Mouse (Mus musculus) embryo, embryonic 10.5 days (tissue): ENCODE data around the gene Dcst1.

Experiments used
- DNase-seq: peaks from one replicate; pipeline ENCODE4 v3.0.0-alpha.2; 2015; ENCODE audit warnings: low spot score

The Dcst1 gene

DNA sequence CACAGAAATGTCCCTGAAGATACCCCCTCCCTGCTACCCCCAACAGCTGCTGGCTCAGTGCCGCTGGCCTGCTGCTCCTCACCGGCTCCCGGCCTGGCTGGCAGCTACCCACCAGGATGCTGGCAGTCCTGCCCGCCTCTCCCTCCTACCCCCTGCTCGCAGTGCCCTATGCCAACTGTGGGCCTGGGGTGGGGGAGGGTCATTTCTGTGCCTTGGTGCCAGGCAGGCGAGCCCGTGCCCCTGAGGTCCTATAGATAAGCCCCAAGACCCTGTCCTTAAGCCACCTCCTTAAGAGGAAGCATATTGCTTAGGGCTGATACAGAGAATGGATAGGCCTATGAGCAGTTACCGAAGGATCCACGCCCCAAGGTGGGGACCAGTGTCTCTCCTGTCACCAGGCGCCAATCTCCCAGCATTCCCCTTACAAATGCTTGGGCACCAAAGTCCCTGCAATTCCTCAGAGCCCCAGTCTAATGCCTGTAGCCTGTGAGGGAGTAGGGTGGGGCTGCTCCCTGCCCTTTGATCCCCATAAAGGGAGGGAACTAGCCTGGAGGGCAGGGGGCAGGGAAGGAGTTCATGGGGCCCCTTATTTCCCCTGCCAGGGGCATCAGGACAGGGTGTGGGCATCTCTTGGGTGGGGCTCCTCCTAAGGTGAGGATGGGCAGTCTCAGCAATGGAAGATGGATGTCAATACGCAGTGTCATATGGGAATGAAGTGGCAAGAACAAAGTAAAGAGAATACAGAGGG, 23.3 kb upstream of the Dcst1 start:
- no peak for DNase-seq

DNA sequence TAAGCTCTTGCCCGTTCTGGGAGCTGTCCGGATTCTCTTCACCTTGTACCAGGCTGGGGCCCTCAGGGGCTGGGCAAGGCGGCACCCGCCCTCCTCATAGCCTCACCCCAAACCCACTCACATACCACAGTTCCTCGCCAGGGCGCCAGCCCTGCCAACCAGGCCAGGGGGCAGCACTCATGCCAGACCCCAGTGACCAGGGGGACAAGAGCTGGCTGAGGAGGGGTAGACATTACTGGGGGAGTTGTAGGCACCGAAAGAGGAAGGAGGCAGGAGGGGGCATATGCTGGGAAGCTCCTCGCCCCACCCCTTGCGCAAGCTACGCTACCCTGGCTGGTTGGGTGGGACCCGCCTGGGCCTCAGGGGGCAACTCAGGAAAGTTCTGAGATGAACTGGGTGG, 22.6 kb upstream of the Dcst1 start:
- DNase-seq: no peak

DNA sequence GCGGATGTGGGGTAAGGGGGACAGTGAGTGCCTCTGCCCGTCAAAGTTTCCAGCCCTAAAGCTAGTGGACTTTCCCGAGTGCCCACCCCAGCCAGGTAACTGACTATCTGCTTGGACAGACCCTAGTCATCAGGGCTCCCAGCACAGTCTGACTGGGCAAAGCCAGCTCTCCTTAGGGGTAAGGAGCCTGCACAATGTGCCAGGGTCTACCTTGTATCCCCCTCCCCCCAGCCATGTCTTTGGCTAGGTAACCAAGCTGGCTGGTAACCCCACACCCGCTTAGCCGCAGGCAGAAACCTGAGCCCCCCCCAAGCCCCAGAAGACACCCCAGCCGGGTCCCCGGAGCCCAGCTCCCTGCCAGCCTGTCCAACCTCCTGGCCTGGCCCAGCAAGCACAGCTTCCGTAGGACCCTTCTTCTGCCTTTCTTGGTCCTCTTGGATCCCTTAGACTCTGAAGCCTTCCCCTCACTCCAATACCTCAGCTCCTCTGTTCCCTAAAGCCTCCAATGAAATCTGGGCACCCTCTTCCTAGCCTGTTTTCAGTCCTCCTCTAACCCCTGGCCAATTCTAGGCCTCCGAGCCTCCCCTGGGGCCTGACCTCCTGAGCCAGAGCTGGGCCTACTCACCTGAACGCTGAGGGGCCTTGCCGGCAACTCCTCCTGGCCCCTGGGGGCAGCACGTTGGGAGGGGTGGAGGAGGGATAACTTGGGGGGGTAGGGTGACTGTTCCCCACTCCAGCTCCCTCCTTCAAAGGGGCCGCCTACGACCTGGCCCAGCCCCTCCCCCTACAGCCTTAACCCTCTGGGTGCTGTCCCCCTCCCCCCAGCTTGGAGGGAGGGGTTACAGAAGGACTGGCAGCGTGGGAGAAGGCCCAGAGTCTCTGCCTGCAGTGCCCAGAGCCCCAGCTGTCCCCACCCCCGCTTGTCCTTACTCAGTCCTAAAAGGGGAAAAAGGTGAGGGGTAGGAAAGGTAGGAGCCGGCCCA, 21.7 kb upstream of the Dcst1 start:
- DNase-seq: no peak

DNA sequence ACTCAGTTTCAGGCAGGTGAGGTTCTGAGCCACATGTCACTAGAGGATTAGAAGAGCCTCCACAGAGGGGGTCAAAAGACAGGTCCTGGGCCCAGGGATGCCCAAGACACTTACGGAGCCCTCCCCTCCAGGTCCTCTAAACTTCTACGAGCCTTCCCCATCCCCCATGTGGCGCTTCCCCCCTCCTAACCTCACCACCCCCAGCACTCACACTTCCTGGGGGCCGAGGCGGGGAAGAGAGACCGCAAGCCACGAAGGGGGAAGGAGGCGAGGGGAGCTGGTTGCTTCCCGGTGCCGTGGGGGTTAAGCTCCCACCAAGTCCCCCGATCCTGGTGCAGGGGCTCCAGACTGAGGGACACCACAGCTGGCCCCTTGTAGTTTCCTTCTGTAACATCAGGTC, 20.4 kb upstream of the Dcst1 start:
- DNase-seq: no peak

DNA sequence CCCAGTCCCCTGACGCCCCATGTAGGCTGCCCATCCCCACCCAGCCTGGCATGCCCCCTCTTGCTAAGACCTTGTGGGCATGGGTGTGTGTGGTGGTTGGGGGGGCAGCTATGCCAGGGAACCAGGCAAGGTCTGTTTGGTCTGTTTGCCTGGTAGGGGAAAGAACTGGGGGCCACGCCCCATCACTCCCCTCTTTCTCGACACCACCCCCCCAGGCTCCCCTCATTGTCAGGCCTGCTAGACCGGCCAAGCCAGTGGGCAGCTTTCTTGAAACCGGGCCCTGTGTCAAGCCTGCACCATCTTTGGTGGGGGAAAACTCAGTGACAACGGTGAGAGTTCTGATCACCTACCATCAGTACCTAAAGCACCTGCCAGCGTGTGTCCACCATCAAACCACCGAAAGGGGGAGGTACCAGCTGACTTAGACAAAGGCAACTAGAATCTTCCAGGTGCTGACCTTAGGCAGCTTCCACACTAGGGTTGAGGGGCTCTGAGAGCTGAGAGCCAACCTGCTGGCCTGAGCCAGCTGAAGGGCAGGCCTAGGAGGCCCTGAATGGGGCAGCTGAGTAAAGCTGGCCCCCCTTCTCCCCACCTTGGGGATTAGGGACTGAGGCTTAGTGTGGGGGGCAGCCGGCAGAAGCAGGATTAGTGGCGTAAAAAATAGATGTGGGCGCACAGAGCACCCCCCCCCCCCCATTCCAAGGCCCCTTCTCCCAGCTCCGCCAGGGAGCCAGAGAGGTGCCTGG, 19.5 kb upstream of the Dcst1 start:
- DNase-seq: no peak

DNA sequence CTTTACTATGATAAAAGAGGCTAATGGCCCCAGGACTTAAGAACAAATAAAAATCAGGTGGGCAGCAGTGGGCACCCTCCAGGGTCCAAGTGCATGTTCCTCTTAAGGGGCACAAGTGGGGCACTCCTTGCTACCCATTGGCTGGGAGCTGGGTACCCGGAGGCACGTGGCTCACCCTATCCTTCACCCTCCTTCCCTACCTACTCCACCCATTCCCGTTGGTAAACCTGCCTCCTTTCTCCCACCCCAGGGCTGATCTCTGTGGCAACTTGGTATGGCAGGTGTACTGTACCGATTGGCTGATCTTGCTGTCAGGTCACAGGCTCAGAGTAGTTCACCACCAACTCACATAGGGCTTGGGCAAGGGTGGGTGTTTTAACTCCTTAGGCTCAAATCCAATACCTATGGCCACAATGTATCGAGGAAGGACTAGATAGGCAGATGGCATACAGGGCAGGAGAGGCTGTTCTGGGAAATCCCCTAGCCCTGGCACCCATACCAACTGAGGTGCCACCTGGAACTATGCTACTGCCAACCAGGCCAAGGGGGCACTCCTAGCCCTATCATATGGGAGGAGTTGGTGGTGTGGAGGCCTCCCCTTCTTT, 18.7 kb upstream of the Dcst1 start:
- DNase-seq: no peak

DNA sequence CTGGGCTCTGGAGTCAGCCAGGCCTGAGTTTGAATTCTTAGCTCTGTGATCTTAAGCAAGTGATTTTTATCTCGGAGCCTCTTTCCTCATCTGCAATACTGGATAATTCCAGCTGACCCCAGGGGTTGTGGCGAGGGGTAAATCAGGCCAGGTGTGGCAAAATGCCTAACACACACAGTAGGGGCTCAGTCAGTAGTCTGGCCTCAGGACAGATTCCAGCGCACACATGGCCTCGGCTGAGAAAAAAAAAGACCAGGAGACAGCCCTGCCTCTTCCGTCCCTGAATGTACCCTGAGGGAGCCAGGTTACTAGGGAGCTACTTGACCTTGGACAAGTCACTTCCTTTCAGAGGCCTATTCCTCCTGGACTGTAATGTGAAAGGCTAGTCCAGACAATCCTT, 17.9 kb upstream of the Dcst1 start:
- DNase-seq: no peak

DNA sequence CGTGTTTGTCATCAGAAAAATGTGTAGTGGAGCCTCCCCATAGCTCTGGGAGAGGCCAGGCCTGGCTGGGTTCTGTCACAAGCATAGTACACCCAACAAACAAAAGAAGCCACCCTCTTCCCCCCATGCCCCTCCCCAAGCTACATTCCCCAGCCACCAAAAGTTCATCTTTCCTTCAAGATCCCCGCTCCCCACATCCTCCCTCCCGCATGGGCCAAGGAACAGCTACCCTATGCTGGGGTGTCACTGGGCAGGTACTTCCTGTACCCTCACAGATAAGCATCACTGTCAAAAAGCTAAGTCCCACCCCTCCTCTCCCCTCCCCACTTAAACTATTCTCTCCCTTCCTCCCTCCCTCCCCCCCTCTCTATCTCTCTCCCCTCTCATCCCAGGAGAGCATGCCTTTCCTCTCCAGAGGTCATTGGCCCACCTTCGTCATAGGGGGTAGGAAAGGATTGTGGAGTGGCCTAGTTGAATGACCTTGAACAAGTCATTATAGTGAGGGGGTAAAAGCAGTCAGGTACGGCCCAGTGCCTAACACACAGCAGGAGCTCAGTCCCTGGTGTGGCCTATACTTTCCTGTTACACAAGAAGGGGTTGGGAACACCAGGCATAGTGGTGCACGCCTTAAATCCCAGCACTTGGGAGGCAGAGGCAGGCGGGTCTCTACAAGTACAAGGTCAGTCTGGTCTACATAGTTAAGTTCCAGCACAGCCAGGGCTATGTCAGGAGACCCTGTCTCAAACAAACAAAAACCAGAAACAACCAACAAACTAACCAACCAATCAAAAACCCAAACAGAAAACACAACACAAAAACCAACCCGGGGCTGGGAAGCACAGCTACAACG, 17.2 kb upstream of the Dcst1 start:
- DNase-seq: no peak

DNA sequence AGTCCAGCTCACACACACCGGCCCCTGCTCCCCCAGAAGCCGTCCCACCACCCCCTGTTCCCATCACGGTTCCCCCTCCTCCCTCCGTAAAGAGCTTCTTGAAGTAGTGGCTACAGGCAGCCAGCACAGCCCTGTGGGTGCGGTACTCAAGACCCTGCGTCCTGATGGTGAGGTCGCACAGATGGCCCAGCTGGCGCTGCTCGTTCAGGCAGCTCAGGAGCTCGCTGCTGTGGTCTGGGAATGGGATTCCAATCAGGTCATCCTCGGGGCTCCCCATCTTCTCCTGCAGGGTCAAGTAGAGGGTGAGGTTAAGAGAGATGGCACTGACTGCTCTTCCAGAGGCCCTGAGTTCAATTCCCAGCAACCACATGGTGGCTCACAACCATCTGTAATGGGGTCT, 16.2 kb upstream of the Dcst1 start:
- DNase-seq: no peak

DNA sequence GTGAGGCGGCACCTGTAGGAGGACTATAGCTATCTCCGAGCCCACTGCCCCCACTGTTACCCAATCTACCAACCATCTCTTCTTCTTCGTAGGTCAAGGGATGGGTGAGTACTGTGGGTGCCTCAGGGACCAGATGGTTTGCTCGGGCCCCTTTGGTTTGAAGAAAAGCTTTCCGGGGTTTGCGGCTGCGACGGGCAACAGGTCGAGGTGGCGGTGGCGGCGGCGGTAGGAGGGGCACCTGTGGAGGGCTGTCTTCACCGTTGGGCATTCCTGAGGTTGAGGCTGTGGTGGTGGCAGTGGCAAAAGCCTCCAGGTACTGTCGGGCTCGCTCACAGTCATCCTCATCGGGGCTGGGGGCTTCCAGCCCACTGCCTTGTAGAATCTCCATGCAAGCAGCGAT, 15.7 kb upstream of the Dcst1 start:
- no peak for DNase-seq

DNA sequence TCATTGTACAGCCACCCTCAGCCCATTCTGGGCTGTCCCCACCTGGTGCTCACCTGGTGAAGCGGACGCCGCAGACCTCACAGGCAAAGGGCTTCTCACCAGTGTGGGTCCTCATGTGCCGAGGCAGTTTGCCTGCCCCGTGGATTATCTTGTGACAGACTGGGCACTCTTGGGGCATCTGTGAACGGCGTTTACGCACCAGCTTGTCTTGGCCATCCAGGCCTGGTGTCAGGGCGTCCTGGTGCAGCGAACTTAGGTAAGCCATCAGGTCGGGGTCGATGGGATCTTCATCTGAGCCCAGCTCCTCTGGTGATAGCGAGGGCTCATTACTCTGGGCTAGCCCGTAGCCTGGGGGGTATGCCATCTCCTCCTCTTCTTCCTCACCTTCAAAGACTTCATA, 15.2 kb upstream of the Dcst1 start:
- DNase-seq: no peak

DNA sequence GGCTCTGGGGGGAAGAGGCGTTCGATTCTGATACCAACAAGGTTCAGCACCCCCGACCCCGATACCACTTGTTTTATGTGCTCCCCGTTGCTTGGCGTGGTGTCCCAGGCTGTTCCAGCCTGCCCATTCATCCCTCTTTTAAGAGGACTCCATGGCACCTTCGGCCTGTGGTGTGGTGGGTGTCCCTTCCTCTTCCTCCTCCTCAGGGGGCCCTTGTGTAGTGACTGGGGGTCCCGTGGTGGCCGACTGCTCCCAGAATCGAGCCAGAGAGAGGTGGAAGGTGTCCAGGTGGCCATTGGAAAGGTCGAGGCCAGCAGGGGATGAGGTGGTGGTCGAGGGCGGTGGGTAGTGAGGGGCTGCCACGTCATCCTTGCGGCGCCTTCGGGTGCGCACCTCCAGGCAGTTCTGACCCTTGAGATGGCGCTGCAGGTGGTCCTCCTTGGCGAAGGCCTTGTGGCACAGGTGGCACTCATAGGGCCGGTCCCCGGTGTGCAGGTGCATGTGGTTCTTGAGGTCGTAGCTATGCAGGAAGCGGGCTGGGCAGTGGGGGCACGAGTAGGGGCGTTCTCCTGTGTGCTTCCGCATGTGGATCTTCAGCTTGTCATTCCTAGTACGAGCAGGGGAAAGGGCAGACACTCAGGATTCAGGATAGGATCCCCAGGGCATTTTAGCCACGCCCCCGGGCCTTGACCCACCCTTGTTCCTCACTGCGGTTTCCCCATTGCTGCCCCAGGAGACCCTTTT, 14.5 kb upstream of the Dcst1 start:
- DNase-seq: no peak

DNA sequence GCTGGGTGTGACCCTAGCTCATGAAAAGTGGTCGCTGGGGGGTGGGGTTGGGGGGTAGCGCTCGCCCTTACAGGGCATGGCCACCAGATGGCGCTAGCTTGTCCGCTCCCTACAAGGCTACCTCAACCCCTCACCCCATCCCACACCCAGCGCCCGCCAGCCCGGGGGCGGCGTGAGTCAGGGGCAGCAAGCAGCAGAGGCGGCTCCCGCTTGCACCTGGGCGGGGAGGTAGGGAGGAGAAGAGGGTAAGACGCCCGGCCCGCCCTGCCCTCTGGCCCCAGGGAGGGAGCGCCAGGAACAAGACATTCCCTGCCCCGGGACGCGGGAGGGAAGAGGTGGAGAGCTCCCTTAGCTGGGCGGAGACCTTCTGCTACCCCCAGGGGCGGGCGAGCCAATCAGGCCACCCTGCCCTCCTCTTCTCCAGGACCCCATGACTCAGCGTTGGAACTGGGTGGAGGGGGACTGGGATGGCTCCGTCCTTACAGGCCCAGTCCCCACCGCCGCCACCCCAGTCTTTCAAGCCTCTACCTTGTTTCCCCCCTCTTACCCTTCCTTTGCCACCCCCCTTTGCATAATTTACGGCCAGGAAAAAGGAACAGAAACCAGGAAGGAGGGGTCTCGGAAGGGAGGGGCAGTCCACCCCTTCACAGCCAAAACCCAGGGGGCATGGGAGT, 13.5 kb upstream of the Dcst1 start:
- peak; percentile 89 for DNase-seq

DNA sequence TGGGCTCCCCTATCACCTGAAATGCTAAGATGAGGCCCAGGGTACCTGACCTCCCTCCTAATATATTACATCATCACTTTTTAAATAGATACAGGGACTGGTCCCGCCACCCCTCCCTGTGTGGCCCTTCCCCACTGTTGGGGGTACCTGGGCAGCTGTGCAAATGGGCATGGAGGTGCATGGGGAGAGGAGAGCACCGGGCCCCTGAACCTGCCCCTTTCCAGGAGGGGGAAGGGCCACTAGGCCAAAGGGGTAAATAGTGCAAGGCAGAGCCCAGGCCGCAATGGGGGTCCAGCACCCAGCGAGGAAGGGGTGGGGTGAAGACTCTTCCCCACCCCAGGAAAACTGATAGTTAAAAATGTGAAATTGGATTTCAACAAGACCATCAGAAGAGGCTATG, 12.8 kb upstream of the Dcst1 start:
- no peak for DNase-seq

DNA sequence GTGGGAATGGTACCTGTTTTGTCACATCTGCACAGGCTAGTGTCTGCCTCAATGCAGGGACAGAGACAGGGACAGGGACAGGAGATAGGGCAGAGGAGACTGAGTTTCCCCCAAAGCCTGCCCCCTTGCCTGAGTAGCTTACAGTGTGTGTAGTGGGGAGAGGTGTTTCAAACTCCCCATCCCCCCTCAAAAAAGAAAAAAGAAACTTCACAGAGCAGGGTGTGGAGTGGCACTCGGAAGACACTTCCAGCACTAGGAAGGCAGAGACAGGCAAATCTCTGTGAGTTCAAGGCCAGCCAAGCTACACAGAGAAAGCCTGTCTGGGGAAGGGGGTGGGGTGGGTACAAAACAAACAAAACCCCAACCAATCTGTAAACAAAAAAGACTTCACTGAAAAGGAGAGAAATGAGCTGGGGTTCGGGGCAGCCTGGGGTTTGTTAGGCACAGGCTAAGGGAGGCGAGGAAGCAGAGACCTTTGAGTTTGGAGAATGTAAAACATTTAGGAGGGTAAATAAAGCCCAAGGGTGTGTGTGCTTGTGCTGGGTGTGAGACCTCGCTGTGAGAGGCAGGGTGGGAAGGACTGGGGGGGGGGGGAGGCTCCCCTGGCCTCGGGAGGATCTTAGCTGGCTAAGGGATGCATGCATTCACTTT, 8.7 kb upstream of the Dcst1 start:
- DNase-seq: no peak

DNA sequence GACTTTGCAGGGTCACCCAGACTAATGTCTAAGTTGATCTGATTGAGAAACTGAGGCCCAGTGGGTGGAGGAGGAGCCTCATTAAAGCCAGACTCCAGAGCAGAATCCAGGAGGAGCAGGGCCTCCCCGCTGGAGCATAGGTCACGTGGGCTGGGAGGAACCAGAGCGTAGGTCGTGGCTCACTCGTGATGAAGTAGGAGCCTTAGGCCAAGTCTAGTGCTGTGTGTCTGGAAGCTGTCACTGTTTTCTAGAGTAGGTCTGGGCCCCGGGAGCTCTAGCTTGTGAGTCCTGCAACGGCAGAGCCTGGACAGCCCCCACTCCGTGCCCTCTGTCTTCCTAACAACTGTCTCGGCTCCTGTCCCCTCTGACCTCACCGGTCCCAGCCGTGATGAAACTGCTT, 2.3 kb upstream of the Dcst1 start:
- no peak for DNase-seq

DNA sequence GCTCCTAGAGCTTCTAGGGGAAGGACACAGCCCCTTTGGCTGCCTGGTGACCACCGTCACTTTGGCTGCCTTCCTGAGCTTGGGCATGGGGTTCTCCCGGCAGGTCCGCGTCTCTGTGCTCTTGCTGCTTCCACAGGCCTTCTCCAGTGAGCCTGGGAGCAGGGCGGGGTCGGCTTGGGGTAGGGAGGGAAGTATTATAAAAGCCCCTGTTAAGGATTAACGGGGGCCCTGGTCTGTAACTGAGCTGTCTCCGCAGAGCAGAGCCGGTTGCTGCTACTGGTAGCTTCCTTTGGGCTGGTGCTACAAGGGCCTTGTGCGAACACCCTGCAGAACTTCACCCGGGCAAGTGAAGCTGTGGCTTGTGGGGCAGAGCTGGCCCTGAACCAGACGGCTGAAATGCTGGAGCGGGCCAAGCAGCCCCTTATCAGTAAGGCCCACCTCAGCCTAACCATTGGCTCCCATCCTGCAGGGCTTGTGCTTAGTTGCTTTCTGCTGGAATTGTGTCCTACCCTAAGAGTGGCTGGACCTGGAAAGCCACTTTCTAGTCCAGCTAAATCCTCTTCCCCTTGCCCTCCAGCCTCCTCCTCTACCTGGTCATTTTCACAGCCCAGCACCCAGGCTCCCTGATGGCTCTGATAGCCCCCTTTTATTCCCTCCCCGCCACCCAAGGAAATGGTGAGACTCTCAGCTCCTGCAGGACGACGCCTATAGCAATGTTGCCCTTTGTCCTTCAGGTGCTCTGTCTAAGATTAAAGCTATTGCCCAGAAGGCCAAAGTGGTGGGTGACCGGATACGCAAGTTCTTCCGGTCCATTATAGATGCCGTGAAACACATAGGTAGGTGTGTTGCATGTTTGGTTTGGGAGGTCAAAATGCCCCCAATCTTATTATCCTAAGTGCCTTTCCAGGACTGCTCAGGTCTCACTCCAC, 697 bp upstream of the Dcst1 start:
- no peak for DNase-seq

DNA sequence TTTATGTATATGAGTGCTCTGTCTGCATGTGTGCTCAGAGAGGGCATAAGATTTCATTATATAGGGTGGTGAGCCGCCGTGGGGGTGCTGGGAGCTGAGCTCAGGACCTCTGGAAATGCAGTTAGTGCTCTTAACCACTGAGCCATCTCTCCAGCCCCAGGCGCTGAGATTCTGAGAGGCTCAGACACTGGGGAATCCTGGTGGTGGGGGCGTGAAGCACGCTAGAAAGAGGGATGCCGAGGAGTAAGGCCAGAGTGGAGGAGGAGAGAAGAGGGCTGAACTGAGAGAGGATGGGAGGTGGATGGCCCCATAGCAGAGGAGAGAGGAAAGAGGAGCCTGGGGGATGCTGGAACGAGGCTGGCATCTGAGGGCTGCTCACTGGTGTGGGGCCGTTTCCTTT, 422 bp downstream of the Dcst1 start:
- no peak for DNase-seq
